Mouse (Mus musculus): ENCODE measurements around the gene Tnr. TPM values are rescaled to one million over a fixed set of nuclear protein-coding genes. Genes with fewer than 3 reads are reported as not detected.

The Tnr gene
- polyA plus RNA-seq, 1 experiment from 2014 or later = 0.08 TPM

DNA sequence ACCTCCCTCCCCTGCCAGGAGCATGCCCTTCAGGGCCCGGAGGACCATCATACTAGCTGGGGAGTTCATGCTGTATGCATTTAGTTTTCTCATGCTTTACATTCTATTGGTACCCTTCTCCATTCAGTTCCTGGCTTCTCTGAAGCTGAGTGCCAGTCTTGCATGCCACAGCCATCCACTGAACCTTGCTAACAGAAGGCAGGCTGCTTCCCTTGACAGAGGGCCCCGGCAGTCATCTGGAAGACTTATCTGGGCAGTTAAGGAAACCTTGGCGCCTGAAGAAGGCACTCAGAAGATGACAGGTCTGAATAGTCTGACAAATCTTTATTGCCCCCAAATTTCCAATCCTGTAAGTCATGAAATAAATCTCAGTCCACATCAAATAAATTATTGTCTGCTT lies 131.7 kb downstream of the Tnr start:
- Histone ChIP-seq H3K9ac (no peak overlapping the region), H3K4me2 (no peak overlapping the region), H3K4me1 (peaks cover 8% of the 10 kb centered on the region), H3K4me3 (no peak overlapping the region), H3K9me3 (no peaks in the 10 kb centered on the region), H3K27ac (no peak overlapping the region), H3K36me3 (no peaks in the 10 kb centered on the region), H3K27me3 (no peaks in the 10 kb centered on the region)
- 75% methylated on average over 3 of the region's 3 CpGs for WGBS
- ATAC-seq (ENCODE audit: insufficient number of reproducible peaks, low FRiP score, low TSS enrichment, low read depth) = no peak

DNA sequence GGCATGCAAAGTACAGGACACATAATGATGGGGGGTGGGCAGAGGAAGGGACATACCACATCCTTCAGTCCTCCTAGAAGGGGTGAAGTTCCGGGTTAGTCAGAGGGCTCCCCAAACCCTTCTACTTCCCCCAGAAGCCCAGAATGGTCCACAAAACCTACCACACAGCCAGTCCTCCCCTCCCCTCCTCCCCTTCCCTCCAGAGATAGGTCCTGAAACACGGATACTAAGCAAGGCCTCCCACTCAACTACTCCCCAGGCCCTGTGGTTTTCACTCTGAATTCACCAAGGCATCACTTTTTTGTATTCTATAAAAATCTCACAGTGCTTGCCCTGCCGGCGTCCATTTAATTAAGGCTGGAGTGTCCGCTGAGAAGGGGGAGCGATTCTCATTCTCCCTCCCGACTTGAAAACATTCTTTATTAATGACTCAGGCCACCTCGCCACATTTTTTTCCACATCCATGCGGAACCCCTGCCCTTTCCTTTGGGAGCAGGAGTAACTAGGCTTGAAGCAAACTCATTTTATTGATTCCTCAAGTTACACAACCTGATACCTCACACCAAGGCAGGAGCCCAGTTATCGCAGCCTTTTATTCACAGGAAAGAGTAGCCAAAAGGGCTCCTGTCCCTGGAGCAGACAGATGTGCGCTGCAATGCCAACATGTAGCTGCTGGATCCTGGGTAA lies 134.4 kb downstream of the Tnr start:
- Histone ChIP-seq H3K9ac (no peak overlapping the region), H3K27me3 (no peaks in the 10 kb centered on the region), H3K4me1 (peaks cover 8% of the 10 kb centered on the region), H3K27ac (no peak overlapping the region), H3K4me3 (no peak overlapping the region), H3K4me2 (peak overlapping the region; percentile 10; the same call in 1 of the 2 replicates), H3K36me3 (no peaks in the 10 kb centered on the region), H3K9me3 (no peaks in the 10 kb centered on the region)
- 17% methylated on average over 11 of the region's 11 CpGs for WGBS
- ATAC-seq (ENCODE audit: insufficient number of reproducible peaks, low FRiP score, low TSS enrichment, low read depth) = no peak

- 61% methylated on average over 6 of the region's 6 CpGs for WGBS
- Histone ChIP-seq H3K4me2 (no peak overlapping the region), H3K27ac (no peak overlapping the region), H3K4me1 (peaks cover 8% of the 10 kb centered on the region), H3K27me3 (no peaks in the 10 kb centered on the region), H3K4me3 (no peak overlapping the region), H3K9ac (no peak overlapping the region), H3K9me3 (no peaks in the 10 kb centered on the region), H3K36me3 (no peaks in the 10 kb centered on the region)
- no peak for ATAC-seq (ENCODE audit: insufficient number of reproducible peaks, low FRiP score, low TSS enrichment, low read depth)
These were observed 137.3 kb downstream of the Tnr start for GRCm38 (mm10) chr1:159660620-159661501.

DNA sequence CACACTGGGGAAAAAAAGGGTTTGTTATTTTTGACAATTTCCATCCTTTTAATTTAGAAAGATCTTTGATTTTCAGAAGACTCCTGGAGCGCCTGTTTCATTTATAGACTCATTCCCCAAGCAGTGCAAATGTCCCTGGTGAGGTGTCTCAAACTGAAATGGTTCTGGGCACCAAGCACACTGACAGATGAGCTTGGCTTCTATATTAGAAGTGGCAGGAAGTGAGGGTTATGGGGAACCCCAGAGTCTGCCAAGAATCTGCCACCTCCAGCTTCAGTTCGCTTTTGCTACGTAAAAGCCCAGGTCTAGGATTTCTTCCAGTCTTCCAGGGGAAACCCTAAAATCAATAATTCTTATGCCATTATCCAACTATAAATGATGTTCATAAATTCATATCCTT lies 140.9 kb downstream of the Tnr start:
- 57% methylated on average over 3 of the region's 3 CpGs for WGBS

GRCm38 (mm10) chr1:159664945-159665344 lies 141.4 kb downstream of the Tnr start:
- H3K36me3 ChIP-seq = no peaks in the 10 kb centered on the region
- no peaks in the 10 kb centered on the region for H3K9me3 ChIP-seq
- 73% methylated on average over 4 of the region's 4 CpGs for WGBS
- H3K4me2 ChIP-seq = no peak overlapping the region
- no peak overlapping the region for H3K27ac ChIP-seq
- ATAC-seq (ENCODE audit: insufficient number of reproducible peaks, low FRiP score, low TSS enrichment, low read depth) = no peak
- no peak overlapping the region for H3K4me3 ChIP-seq
- H3K27me3 ChIP-seq = no peaks in the 10 kb centered on the region
- no peak overlapping the region for H3K9ac ChIP-seq
- no peaks in the 10 kb centered on the region; the same call in none of the 2 replicates for H3K4me1 ChIP-seq

More for the DNA sequence above, 140.9 kb downstream of the Tnr start:
- no peak overlapping the region for H3K9ac ChIP-seq
- no peak overlapping the region for H3K4me3 ChIP-seq
- ATAC-seq (ENCODE audit: insufficient number of reproducible peaks, low FRiP score, low TSS enrichment, low read depth) = no peak
- H3K36me3 ChIP-seq = no peaks in the 10 kb centered on the region
- H3K4me2 ChIP-seq = no peak overlapping the region
- H3K9me3 ChIP-seq = no peaks in the 10 kb centered on the region
- H3K27me3 ChIP-seq = no peaks in the 10 kb centered on the region
- no peak overlapping the region for H3K27ac ChIP-seq
- H3K4me1 ChIP-seq = no peaks in the 10 kb centered on the region; the same call in none of the 2 replicates

DNA sequence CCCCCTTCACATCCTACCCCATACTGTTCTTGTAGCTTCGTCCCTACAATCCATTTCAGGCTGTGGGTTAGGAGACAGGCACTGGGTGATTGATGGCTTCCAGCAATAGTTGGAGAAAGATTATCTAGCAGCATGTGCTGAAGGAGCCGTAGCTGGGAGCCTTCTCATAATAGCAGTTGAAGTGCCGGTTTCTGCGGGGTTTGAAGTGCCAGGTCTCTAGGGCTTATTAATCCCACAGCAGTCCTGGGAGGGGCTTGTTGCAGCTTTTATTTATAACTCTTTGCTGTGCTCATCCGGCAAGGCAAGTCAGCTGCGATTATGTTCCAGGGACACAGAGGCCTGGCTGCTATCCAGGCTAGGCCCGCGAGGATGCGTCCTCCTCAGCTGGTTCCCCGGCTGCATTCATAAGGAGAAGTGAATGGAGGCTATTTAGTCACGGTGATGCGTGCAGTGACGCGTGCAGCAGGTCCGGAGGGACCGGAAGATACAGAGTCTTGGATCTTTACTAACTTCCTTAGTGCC lies 147.1 kb downstream of the Tnr start:
- no peak for ATAC-seq (ENCODE audit: insufficient number of reproducible peaks, low FRiP score, low TSS enrichment, low read depth)
- Histone ChIP-seq H3K4me2 (no peak overlapping the region), H3K27me3 (no peaks in the 10 kb centered on the region)

DNA sequence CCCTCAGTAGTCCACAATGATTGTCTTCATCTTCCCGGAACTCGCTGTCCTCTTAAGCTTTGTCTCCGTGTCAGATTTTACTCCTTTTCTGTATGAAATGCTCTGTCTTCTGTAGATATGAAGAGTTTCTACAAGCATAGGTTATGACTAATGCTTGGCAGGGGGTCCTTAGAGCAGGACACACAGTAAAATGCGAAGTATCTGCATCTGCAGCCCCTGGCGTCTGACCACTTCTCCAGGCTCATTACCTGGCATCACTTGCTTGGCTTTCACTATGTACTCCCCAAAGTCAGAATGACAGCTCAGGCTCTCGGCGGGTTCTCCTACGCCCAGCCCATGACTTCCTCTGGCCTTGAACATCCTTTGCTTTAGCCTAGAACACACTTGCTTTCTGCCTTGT lies 147.6 kb downstream of the Tnr start:
- ATAC-seq (ENCODE audit: insufficient number of reproducible peaks, low FRiP score, low TSS enrichment, low read depth) = no peak
- Histone ChIP-seq H3K9ac (no peak overlapping the region), H3K4me2 (no peak overlapping the region), H3K4me1 (peaks cover 8% of the 10 kb centered on the region; the same call in 1 of the 2 replicates), H3K36me3 (no peaks in the 10 kb centered on the region), H3K4me3 (no peak overlapping the region), H3K27ac (no peak overlapping the region), H3K9me3 (no peaks in the 10 kb centered on the region), H3K27me3 (no peaks in the 10 kb centered on the region)
- WGBS = 83% methylated on average over 8 of the region's 8 CpGs

More for the DNA sequence above, 147.1 kb downstream of the Tnr start:
- H3K27ac ChIP-seq = no peak overlapping the region
- no peak overlapping the region for H3K9ac ChIP-seq
- H3K36me3 ChIP-seq = no peaks in the 10 kb centered on the region
- peaks cover 8% of the 10 kb centered on the region; the same call in 1 of the 2 replicates for H3K4me1 ChIP-seq
- H3K4me3 ChIP-seq = no peak overlapping the region
- WGBS = 36% methylated on average over 16 of the region's 16 CpGs
- H3K9me3 ChIP-seq = no peaks in the 10 kb centered on the region

DNA sequence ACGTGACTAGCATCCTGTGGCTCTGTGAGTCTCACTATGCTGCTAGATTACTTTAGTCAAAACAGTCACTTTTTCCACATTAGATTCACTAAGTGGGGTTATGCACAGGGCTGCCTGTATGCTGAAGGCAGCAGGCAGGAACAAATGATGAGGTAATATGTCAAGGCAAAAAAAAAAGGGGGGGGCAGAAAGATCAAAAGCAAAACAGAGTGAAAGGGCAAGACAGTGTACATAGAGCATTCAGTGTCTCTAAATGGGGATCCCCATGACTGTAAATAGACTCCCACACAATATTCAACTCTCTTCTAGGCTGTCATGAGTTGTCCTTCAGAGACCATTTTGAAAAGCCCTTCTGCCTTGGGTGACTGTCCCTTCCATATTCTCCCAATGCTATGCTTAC lies 150.7 kb downstream of the Tnr start:
- Histone ChIP-seq H3K4me1 (peaks cover 8% of the 10 kb centered on the region; the same call in 1 of the 2 replicates), H3K36me3 (no peaks in the 10 kb centered on the region), H3K4me3 (no peak overlapping the region), H3K27me3 (no peaks in the 10 kb centered on the region), H3K9ac (no peak overlapping the region), H3K4me2 (no peak overlapping the region), H3K9me3 (no peaks in the 10 kb centered on the region), H3K27ac (no peak overlapping the region)
- no peak for ATAC-seq (ENCODE audit: insufficient number of reproducible peaks, low FRiP score, low TSS enrichment, low read depth)
- 43% methylated on average over 1 of the region's 1 CpGs for WGBS

- Histone ChIP-seq H3K27ac (no peak overlapping the region), H3K4me2 (no peak overlapping the region), H3K4me3 (no peak overlapping the region), H3K9me3 (no peaks in the 10 kb centered on the region), H3K27me3 (no peaks in the 10 kb centered on the region), H3K9ac (no peak overlapping the region), H3K36me3 (no peaks in the 10 kb centered on the region), H3K4me1 (peaks cover 6% of the 10 kb centered on the region; the same call in 1 of the 2 replicates)
- 61% methylated on average over 4 of the region's 4 CpGs for WGBS
- no peak for ATAC-seq (ENCODE audit: insufficient number of reproducible peaks, low FRiP score, low TSS enrichment, low read depth)
These were observed 151.9 kb downstream of the Tnr start for GRCm38 (mm10) chr1:159675472-159675871.

- no peaks in the 10 kb centered on the region for H3K4me1 ChIP-seq
- ATAC-seq (ENCODE audit: insufficient number of reproducible peaks, low FRiP score, low TSS enrichment, low read depth) = no peak
- H3K27ac ChIP-seq = no peak overlapping the region
- H3K27me3 ChIP-seq = no peaks in the 10 kb centered on the region
- no peaks in the 10 kb centered on the region for H3K9me3 ChIP-seq
- 53% methylated on average over 10 of the region's 10 CpGs for WGBS
- no peak overlapping the region for H3K4me3 ChIP-seq
- H3K36me3 ChIP-seq = no peaks in the 10 kb centered on the region
- no peak overlapping the region for H3K9ac ChIP-seq
- H3K4me2 ChIP-seq = no peak overlapping the region
These were observed 154.8 kb downstream of the Tnr start for GRCm38 (mm10) chr1:159678221-159678935.

DNA sequence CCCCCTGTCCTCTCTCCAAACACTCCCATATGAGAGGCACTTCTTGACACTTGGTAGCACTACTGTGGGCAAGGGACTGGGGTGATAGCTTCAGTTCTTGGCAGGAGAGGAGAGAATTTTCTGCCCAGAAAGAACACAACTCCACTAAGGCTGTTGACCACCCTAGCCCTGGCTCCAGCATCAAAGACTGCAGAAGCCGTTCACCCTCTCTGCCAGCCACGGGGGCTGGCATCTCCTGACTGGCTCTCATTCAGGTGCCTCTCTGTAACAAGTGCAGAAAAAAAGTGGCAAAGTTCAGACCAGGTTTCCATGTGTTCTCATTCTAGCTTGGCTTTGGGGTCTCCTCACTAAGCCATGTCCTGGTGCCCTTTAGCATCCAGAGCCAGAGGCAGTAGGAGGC lies 157.7 kb downstream of the Tnr start:
- peaks cover 3% of the 10 kb centered on the region for H3K4me1 ChIP-seq
- no peaks in the 10 kb centered on the region for H3K27me3 ChIP-seq
- H3K4me3 ChIP-seq = no peak overlapping the region
- H3K9ac ChIP-seq = no peak overlapping the region
- H3K27ac ChIP-seq = no peak overlapping the region
- no peaks in the 10 kb centered on the region for H3K9me3 ChIP-seq
- no peak overlapping the region for H3K4me2 ChIP-seq
- 82% methylated on average over 2 of the region's 2 CpGs for WGBS
- no peaks in the 10 kb centered on the region for H3K36me3 ChIP-seq
- no peak for ATAC-seq (ENCODE audit: insufficient number of reproducible peaks, low FRiP score, low TSS enrichment, low read depth)

All from limb, embryonic 15.5 days (tissue).